Mouse (Mus musculus) embryonic facial prominence, embryonic 10.5 days (tissue): ENCODE data around the gene Wfikkn2. TPM values are rescaled to one million over a fixed set of nuclear protein-coding genes. Genes with fewer than 3 reads are reported as not detected.
"Not testable (repeated sequence)": the region's sequence is repeated elsewhere in the genome, so short reads cannot be mapped to it uniquely, and the experiment has no call there.

Experiments
- DNase-seq: peaks from one replicate; pipeline ENCODE4 v3.0.0-alpha.2; 2017; ENCODE audit warnings: low spot score
- H3K27ac ChIP-seq: fragments of 300-500 bp; sonication (generic); replicated peaks from 2 replicates; pipeline ENCODE4 v1.5.1; 2016; ENCODE audit warnings: mild to moderate bottlenecking
- H3K27me3 ChIP-seq: fragments of 300-500 bp; sonication (generic); replicated peaks from 2 replicates; pipeline ENCODE4 v1.6.1; 2016; ENCODE audit warnings: low read depth, mild to moderate bottlenecking; ENCODE audit not compliant: poor library complexity, severe bottlenecking
- H3K36me3 ChIP-seq: fragments of 300-500 bp; sonication (generic); replicated peaks from 2 replicates; pipeline ENCODE4 v1.6.1; 2016; ENCODE audit warnings: mild to moderate bottlenecking, moderate library complexity
- H3K4me1 ChIP-seq: fragments of 300-500 bp; sonication (generic); 2 replicates; pipeline ENCODE4 v1.6.1; 2016
- H3K4me3 ChIP-seq: fragments of 300-500 bp; sonication (generic); 2 replicates; pipeline ENCODE4 v1.5.1; 2016; ENCODE audit warnings: mild to moderate bottlenecking, moderate library complexity
- H3K9me3 ChIP-seq: fragments of 300-500 bp; sonication (generic); 2 replicates; pipeline ENCODE4 v1.6.1; 2016; ENCODE audit warnings: mild to moderate bottlenecking
- WGBS: fragments of 180-500 bp; shearing (Covaris S2); methylation state at CpG from one replicate; pipeline ENCODE4 v1.1.7; 2016; 5-methylcytosine and 5-hydroxymethylcytosine counted together
- polyA plus RNA-seq: library from polyadenylated mRNA; unstranded; fragments of >200 nt; fragmentation: Nextera tagmentation; extraction: Ambion mirVana; gene quantifications from 2 replicates; pipeline ENCODE4 v1.2.1, GENCODE M21; 2016

Gene Wfikkn2
- polyA plus RNA-seq, 1 experiment from 2014 or later: 2.4 TPM

DNA sequence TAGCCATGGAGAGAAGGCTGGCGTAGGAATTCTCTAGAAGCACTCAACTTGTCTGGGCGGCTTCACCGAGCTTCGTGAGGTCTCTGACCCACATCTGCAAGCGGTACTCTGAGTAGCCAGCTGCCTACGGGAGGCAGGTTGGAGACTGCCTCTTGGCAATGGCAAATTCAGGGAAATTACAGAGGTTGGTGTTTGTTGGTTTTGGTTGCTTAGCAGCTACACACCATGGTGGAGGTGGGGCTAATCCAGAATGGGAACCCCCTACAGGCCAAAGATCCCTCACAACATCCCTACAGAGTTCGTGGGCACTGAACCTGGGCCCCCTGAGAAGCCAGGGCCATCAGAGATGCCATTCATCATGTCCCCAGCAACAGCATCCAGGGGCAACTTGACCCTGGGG lies 29.4 kb upstream of the Wfikkn2 start:
- DNase-seq: no peak
- Histone ChIP-seq H3K27me3 (peaks cover 12% of the 10 kb centered on the region; the same call in 1 of the 2 replicates), H3K9me3 (no peaks in the 10 kb centered on the region), H3K36me3 (no peaks in the 10 kb centered on the region), H3K27ac (no peak overlapping the region), H3K4me1 (peaks cover 16% of the 10 kb centered on the region), H3K4me3 (no peak overlapping the region)
- 83% methylated on average over 7 of the region's 7 CpGs for WGBS

DNA sequence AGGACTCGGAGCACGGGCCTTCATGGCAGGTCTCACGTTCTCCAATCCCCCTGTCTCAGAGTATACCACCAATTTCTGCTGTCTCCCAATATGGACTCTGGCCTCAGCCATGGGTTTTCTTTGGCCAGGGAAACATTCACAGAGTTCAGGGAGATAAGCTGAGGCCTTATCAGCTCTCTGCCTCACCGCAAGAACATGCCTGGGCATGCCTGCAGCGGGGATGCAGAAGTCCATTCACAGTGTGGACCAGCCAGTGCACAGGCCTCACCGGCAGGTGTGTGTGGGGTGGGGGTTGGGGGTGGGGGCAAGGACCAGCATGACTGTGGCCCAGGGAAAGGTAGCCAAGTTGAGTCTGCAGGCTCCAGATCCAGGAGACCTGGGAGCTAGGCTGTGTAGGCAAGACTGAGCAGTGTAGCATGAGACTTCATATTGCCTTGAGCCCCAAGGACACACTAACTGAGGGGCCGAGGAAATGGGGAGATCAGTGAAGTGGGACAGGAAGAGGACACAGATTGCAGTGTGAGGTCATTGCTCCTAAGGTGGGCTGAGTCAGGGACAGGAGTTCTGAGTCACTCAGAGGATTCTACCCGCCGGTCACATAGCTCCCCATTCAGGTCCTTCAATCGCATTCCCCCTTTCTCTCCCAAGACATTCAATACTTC lies 28.5 kb upstream of the Wfikkn2 start:
- H3K36me3 ChIP-seq: no peaks in the 10 kb centered on the region
- peaks cover 12% of the 10 kb centered on the region; the same call in 1 of the 2 replicates for H3K27me3 ChIP-seq
- DNase-seq: no peak
- WGBS: 92% methylated on average over 10 of the region's 10 CpGs
- no peak overlapping the region; the same call in 1 of the 2 replicates for H3K27ac ChIP-seq
- peaks cover 14% of the 10 kb centered on the region for H3K4me1 ChIP-seq
- no peaks in the 10 kb centered on the region for H3K9me3 ChIP-seq
- no peak overlapping the region for H3K4me3 ChIP-seq

DNA sequence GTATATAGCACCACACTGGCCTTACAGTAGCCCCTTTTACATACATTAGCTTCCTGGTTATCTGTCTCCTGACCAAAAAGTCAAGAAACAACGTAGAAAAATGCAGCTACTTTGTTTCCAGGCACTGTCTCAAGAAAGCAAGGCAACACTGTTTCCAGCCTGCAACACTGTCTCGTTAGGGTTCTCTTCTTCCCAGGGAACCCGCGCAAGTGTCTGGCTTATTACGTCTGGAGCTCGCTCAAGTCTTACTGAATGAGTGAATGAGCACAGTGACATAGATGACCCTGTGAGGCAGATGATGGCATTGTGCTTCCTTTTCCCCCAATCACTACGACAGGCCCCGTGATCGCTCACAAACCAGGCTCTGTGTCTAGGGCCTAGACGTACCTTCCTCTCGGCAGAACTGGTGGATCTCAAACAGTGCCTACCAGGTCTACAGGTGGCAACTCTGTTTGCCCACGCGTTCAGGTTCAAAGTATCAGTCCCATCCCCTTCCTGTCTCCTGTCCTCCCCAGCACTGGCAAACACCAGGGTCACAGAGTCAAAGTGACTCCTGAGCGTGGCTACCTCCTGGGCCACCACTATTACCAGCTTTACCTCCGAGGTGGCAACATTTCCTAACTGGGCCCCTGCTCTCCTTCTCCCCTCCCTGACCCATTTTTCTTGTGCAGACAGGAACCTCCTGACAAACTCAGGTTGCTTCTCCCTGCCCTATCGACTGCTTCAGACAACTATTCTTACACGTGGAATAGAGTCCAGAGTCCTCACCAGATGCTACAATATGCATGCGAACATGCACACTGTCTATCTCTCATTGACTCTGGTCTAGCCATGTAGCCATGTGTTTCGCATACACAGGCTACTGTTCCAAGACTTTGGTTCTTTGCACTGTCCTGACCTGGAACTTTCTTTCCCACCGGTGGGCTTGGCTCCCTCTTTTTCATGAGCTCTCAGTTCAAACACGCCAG lies 27.4 kb upstream of the Wfikkn2 start:
- Histone ChIP-seq H3K36me3 (no peaks in the 10 kb centered on the region), H3K9me3 (no peaks in the 10 kb centered on the region), H3K27ac (no peak overlapping the region), H3K4me1 (peaks cover 21% of the 10 kb centered on the region), H3K4me3 (no peak overlapping the region), H3K27me3 (peaks cover 12% of the 10 kb centered on the region; the same call in 1 of the 2 replicates)
- WGBS: 89% methylated on average over 21 of the region's 21 CpGs
- DNase-seq: no peak

DNA sequence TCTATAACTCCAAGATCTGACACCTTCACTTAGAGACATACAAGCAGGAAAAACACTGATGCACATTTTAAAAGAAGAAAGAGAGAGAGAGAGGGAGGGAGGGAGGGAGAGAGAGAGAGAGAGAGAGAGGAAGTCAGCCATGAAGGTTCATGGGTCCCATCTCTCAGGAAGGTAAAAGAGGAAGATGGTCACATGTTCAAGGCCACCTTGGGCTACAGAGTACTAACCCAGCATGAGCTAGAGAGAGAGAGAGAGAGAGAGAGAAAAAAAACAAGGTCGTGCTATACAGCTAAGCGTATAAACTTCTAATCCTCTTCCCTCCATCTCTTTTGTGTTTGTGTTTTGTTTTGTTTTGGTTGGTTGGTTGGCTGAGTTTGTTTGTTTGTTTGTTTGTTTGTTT lies 25.2 kb upstream of the Wfikkn2 start:
- no peak for DNase-seq
- Histone ChIP-seq H3K36me3 (no peaks in the 10 kb centered on the region), H3K4me1 (peaks cover 16% of the 10 kb centered on the region; the same call in 1 of the 2 replicates), H3K27me3 (peaks cover 7% of the 10 kb centered on the region; the same call in 1 of the 2 replicates), H3K9me3 (no peaks in the 10 kb centered on the region), H3K4me3 (no peak overlapping the region), H3K27ac (no peak overlapping the region)
- 83% methylated on average over 2 of the region's 2 CpGs for WGBS

DNA sequence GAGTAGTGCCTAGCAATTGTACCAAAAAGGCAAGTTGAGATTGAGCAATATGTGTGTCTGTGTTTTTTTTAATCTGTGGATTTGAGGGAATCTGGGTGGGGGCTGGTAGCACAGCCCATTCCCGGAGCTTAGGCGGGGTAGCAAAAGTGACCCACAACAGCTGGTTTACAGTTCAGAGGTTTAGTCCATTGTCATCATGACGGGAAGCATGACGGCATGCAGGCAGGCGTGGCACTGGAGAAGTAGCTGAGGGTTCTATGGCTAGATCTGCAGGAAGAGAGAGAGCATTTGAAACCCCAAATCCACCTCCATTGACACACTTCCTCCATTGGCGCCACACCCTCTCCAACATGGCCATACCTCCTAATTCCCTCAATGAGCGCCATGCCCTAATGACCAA lies 24.1 kb upstream of the Wfikkn2 start:
- DNase-seq: no peak
- 91% methylated on average over 7 of the region's 7 CpGs for WGBS
- Histone ChIP-seq H3K27ac (no peak overlapping the region), H3K36me3 (no peaks in the 10 kb centered on the region), H3K4me1 (peaks cover 27% of the 10 kb centered on the region), H3K9me3 (no peaks in the 10 kb centered on the region), H3K4me3 (no peak overlapping the region), H3K27me3 (no peaks in the 10 kb centered on the region)

DNA sequence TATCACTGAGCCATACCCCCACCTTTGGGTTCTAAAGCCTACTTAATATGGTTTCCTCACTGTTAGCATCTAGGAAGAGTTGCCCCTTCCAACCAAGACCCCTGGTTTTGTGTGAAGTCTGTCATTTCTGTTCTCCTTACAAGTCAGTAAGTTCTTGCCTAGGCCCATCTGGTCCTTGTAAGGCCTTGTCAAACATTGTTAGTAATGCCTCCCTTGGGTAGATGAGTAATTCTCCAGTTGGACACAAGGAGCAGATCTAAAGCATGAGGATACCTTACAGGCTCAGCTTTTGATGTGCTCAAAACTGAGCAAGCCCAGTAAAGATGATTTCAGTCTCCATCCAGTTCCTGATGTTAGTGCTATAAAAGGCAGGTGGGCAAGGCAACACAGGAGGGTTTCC lies 23.0 kb upstream of the Wfikkn2 start:
- Histone ChIP-seq H3K36me3 (no peaks in the 10 kb centered on the region), H3K27ac (no peak overlapping the region), H3K9me3 (no peaks in the 10 kb centered on the region), H3K27me3 (no peaks in the 10 kb centered on the region), H3K4me1 (peaks cover 31% of the 10 kb centered on the region), H3K4me3 (no peak overlapping the region)
- DNase-seq: no peak

DNA sequence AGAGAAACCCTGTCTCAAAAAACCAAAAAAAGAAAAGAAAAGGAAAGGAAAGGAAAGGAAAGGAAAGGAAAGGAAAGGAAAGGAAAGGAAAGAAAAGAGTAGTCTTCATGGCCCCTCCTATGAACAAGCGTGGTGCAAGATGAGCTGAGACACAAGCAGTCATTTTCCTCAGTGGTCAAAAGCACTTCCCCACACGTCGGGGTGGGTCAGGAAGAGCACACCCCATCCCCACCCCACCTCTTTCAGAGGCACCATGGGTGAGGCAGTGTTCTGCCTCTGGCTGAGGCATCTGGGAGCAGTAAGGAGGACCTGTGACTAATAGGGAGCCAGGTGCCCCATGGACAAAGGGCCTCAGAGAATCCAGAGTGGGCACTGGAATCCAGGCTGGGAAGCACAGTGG lies 20.4 kb upstream of the Wfikkn2 start:
- H3K4me1 ChIP-seq: peaks cover 38% of the 10 kb centered on the region
- 76% methylated on average over 3 of the region's 3 CpGs for WGBS
- not testable (repeated sequence) for H3K9me3 ChIP-seq, H3K4me3 ChIP-seq, DNase-seq, H3K36me3 ChIP-seq, H3K27me3 ChIP-seq, H3K27ac ChIP-seq

DNA sequence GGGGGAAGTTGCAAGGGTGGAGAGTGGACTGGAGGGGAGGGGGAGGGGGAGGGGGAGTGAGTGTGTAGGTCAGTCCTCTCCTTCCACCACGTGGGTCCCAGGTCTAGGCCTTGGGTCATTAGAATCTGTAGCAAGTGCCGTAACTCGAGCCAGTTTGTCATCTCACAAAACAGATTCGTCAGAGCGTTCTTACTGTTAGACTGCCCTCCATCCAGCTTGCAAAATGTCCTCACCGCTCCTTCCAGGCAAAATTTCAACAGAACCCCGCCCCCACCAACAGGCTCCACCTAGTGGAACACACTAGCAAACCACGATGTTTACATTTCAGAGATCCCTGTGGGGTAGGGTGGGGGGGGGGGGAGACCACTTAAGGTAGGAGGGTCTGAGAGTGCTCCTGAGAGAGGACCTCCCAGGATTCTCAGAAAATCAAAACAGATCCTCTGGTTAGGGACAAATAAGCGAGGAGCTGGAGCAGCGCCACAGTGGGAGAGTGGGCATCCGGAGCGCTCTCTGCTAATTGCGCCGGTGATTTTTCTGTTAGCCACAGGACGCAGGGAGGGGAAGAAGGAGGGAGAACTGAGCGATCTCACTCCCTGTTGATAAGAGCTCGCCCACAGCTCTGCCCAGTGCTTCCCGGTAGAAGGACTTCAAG lies 19.5 kb upstream of the Wfikkn2 start:
- no peaks in the 10 kb centered on the region for H3K36me3 ChIP-seq
- peak overlapping the region; percentile 80 for H3K27ac ChIP-seq
- 0 out of 2 replicates have a peak, but pooled peaks cover 3% of the 10 kb centered on the region for H3K27me3 ChIP-seq
- peaks cover 38% of the 10 kb centered on the region for H3K4me1 ChIP-seq
- H3K9me3 ChIP-seq: no peaks in the 10 kb centered on the region; the same call in 1 of the 2 replicates
- 1% methylated on average over 18 of the region's 18 CpGs for WGBS
- DNase-seq: peak; percentile 81
- H3K4me3 ChIP-seq: peak overlapping the region; percentile 56

DNA sequence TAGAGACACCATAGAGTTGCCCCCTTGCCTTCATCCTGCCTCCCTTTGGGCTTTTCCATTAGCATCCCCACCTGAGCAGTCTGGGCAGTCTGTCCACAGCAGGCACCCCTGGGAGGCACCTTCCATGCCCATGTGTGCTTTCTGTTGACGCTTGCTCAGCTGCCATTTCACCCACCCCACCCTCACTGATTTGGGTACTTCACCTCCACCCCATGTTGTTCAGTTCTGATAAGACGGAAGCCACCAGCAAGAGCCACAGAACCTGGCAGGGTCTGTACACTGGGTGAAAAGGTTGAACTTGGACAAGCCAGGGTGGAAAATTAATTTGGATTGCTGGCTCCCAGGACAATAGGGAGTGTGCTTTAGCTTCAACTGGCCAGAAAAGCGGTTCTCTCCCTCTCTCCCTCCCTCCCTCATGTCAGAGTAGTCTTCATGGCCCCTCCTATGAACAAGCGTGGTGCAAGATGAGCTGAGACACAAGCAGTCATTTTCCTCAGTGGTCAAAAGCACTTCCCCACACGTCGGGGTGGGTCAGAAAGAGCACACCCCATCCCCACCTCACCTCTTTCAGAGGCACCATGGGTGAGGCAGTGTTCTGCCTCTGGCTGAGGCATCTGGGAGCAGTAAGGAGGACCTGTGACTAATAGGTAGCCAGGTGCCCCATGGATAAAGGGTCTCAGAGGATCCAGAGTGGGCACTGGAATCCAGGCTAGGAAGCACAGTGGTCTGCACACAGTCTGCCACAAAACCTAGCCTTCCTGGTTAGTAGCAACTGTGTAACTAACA lies 16.0 kb upstream of the Wfikkn2 start:
- Histone ChIP-seq H3K9me3 (no peaks in the 10 kb centered on the region; the same call in 1 of the 2 replicates), H3K27ac (no peak overlapping the region)

DNA sequence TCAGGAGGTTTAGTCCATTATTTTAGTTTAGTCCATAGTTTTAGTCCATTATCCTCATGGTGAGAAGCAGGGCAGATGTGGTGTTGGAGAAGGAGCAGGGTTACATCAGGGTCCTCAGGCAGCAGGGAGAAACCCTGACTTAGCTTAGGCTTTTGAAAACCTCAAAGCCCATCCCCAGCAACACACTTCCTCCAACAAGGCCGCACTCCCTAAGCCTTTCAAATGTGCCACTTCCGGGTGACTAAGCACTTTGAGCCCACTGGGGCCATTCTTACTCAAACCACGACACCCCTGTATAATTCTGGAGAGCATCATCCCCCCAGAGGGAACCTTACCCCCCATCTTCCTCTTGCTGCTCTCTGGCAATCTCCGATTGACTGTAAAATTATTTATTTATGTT lies 14.0 kb upstream of the Wfikkn2 start:
- Histone ChIP-seq H3K27ac (no peak overlapping the region), H3K36me3 (no peaks in the 10 kb centered on the region), H3K4me3 (no peak overlapping the region), H3K9me3 (no peaks in the 10 kb centered on the region; the same call in 1 of the 2 replicates), H3K27me3 (0 out of 2 replicates have a peak, but pooled peaks cover 3% of the 10 kb centered on the region), H3K4me1 (peaks cover 14% of the 10 kb centered on the region)
- WGBS: 69% methylated on average over 4 of the region's 4 CpGs
- no peak for DNase-seq

More for the DNA sequence above, 16.0 kb upstream of the Wfikkn2 start:
- 0 out of 2 replicates have a peak, but pooled peaks cover 3% of the 10 kb centered on the region for H3K27me3 ChIP-seq
- H3K36me3 ChIP-seq: no peaks in the 10 kb centered on the region
- DNase-seq: no peak
- H3K4me1 ChIP-seq: peaks cover 25% of the 10 kb centered on the region
- H3K4me3 ChIP-seq: no peak overlapping the region
- 68% methylated on average over 6 of the region's 6 CpGs for WGBS

DNA sequence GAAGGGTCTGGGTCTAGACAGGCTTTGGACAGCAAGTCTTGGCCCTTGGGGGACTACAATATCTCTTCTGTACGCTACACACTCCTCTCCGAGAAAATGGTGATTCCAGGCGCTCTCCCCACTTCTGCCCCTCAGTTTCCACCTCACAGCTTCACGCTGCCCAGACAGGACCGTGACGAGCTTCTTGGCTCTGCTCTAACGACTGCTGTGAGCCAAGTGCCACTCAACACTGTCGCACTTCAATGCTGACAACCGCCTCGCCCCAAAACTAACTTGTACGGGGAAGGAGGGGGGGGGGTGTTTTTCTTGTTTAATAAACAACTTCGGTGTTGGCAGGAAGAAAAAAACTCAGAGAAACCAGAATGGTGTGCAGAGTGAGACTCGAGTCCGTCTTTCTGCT lies 12.2 kb upstream of the Wfikkn2 start:
- H3K9me3 ChIP-seq: no peaks in the 10 kb centered on the region; the same call in 1 of the 2 replicates
- WGBS: 82% methylated on average over 14 of the region's 14 CpGs

More for the DNA sequence above, 12.2 kb upstream of the Wfikkn2 start:
- no peak overlapping the region for H3K4me3 ChIP-seq
- no peak for DNase-seq
- H3K27ac ChIP-seq: no peak overlapping the region
- peaks cover 7% of the 10 kb centered on the region; the same call in 1 of the 2 replicates for H3K4me1 ChIP-seq
- 0 out of 2 replicates have a peak, but pooled peaks cover 3% of the 10 kb centered on the region for H3K27me3 ChIP-seq
- no peaks in the 10 kb centered on the region for H3K36me3 ChIP-seq
